Mouse (Mus musculus) cerebellum, adult 9-10 months (tissue): ENCODE results near the gene Adamts5.

Experiments
- DNase-seq: peaks from one replicate; pipeline ENCODE4 v3.0.0; 2022

Adamts5 gene

DNA sequence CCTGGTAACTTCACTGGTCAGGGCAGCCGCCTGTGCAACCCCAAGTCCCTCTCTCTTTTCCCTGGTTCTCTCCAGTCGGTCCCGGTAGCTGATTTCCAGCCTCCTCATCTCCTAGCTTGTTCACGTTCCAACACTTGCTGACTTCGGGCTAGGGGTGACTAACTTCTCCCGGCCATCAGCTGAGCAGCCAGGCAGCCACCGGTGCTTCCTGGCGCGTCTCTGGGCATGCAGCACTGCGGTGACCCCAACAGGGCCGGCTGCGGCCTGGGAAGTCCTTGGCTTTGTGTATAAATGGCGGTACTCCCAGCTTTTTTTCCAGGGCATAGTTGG, at the start of gene Adamts5:
TSS of gene Adamts5 (minus strand) at position 248 of the 330 bp plus-strand sequence.
- no peak for DNase-seq

DNA sequence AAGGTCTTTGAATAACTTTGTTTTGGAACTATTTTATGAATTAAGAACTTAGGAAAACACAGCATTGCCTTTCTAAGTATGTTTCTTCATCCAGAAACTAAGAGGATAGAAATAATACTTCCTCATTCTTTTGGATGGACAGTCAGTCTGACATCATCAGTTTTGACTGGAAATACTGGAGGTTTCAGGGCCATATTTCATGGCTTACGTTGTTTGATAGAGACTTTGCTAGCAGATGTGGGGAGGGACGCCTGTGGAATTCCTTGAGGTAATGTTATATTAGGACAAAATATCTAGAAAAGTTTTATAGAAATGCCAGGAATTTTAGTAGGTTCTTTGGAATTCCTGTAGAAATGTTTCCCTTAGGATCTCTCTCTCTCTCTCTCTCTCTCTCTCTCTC, 48.7 kb upstream of the Adamts5 start:
- no peak for DNase-seq

DNA sequence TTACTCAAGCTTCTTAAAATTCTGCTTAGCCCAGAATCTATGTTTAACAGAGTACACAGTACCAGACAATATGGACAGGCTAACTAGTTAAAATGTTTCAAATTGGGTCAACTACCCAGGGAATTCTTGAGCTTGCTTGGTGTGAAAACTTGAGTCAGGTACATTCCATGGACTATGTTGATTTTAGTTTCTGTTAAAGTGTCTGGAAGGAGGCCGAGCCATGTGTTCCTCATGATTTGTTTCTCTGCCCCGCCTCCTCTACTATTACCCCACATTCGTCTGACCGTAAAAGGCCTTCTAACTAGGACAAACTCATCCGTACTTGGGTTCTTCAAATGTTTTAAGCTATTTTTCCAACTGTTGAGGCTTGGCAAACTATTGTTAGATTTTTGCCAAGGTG, 24.4 kb upstream of the Adamts5 start:
- no peak for DNase-seq

DNA sequence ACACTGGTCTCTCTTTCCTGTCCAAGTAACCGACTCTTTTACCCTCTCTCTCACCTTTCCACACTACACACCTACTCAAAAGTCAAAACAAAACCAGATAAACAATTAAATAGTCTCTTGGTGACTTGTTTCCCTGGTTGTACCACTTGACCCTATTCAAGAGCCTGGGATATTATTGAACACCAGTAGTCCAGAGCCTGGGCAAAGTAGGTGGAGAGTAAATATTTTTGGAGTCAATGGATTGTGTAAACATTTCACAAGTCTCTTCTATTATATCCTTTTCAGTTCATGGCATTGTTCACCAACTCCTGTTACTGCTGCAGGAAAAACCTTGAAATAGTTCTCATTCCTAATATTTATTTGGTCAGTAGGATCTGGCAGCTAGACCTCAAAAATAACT, 20.8 kb upstream of the Adamts5 start:
- DNase-seq, result no peak

DNA sequence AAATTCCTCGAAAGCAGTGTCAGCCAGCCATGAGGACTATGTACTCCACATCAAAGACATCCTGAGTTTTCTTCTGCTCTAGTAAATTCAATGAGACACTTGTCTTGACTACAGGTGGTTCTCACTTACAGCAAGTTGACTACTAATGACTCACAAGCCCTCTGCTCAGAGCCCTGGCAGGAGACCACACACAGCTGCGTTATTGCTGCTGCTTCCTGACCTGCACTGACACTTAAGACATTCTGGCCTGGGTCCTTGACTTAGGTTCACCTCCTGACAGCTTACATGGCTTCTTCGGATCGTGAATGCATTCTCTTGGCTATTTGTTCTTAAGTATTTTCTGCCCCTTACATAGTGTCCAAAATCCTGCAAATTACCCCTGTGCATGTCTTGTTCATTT, 18.5 kb upstream of the Adamts5 start:
- no peak for DNase-seq

DNA sequence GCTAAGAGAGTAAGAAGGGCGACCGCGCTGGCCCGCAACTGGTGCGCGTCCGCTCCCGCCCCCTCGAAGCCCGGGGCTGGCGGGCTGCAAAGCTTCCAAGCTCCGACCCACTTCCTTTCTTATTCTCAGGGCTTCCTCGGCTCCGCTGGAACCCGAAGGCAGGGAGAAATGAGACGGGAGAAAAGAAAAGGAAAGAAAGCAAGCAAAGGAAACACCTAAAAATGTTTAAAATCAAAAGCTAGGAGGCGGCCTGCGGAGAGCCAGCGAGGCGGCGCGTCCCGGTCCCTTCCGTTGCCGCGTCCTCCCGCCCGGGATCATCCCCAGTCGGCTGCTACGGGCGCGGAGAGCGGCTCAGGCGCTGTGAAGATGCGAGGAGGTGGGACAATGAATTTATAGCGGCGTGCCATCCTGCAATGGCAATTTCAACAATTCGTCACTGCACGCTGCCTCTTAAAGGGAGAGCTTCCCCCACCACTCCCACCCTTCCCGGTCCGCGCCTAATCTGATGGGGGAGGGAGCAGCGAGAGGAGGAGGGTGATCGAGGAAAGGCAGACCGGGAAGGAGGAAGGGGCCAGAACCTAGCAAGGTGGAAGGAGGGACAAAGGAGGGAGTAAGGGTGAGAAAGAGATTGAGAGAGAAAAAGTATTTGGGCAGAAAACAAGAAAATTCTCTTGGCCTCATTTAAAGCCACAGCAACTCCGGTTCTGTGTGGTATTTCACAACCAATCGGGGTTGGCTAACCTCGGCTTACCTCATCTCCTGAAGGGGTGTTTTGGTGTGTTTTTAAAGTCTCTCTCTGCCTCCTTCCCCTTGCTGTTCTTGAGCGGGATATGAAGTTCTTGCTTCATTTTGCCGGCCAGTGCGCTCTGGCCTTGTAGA, 687 bp downstream of the Adamts5 start:
- DNase-seq, result no peak

DNA sequence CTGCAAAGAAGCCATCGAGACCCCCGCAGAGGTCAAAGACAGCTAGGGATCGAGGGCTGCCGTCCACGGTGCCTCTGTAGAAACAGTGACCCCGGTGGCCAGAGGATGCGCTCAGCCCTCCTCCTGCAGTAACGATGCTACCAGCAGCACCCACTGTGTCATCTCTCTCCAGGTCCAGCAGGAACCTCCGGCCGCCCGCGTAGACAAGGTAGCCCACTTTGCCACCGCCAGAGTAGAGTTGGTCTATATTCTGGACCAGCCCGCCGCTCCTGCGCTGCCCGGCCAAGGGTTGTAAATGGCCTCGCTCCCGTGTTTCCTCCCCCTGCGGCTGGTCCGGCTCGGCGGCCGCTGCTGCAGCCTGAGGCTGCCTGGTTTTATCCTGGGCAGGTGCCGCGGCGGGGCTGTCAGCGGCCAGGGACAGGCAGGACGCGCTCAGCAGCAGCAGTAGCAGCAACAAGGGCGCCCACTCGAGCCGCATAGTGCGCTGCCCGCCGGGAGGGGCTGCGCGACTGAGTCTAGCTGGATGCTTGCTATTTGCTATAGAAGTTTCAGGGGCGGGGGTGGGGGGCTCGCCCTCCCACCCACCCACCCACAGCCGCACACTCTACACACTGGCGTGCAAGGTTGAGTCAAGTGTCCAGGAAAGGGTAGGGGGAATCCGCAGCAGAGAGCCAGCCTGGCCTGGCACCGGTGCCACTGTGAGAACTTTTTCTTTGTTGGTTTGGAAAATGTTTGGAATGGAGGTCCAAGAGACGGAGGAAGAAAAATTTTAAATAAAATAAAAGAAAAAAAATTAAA, 1.6 kb downstream of the Adamts5 start:
- no peak for DNase-seq

DNA sequence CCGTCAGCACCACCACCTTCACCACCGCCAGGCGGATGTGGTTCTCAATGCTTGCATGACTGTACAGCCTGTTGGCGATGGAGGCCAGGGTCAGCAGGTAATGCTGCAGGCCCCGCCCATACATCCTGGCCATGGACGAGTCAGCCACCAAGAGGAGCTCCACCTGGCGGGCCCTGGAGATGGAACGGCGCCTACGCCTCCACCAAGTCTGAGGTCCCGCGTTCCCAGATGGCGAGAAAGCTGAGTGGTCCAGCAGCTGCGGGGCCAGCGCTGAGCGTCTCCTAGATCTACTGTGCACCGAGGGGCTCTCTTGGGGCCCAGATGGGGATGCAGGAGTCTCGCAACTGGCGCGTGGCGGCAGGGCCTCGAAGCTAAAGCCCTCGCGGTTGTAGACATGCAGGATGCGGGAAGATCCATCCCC, 2.3 kb downstream of the Adamts5 start:
- DNase-seq, result peak; percentile 3

DNA sequence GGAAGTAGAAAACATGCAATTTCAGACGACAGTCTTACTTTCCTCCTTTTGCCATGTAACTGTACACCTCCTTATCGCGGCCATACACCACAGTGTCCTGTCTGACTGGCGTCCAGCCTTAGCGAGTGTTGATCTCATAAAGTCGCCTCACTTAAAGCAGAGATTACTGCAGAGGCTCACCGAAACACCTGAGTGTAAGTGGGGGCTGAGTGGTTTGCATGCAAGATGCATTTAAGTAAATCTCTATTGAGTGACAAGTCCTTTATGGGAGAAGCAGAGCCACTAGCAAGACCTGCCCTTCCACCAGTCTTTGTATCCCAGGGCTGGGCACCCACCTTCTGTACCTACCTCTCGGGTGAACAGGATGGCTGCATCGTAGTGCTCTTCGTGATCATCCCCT, 2.8 kb downstream of the Adamts5 start:
- DNase-seq, result no peak

DNA sequence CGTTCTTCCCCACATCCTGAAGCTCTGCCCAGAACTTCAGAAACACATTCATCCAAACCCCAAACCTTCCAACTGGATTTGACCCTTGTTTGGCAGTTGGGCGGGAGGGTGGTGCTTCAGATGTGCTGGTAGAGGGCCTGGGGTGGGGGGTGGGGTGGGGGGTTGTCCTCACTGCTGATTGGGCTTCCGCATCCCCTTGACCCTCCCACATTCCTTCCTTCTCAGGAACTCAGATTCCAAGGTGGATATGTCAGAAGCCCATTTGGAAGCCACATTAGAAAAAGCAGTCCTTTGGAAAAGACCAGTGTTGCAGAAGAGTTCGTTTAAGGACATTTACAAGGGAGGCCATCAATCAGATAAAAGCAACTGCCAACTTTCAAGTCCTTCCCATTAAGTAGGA, 3.2 kb downstream of the Adamts5 start:
- DNase-seq, result no peak

DNA sequence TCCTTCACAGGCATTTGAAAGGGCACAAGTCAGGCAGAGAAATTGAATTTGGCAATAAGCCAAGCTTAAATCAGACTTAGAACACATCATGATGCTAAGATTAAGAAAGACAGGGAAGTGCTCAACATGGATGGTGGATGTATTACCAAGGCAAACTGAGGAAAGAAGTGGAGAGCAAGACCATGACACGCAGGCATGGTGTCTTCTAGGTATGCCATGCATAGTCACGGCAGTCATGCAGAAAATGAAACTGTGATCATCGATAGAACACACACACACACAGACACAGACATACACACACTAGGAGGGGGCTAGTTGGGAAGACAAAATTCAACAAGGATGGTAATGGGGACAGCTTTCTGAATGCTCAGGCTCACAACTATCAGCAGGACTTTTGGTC, 3.8 kb downstream of the Adamts5 start:
- no peak for DNase-seq

DNA sequence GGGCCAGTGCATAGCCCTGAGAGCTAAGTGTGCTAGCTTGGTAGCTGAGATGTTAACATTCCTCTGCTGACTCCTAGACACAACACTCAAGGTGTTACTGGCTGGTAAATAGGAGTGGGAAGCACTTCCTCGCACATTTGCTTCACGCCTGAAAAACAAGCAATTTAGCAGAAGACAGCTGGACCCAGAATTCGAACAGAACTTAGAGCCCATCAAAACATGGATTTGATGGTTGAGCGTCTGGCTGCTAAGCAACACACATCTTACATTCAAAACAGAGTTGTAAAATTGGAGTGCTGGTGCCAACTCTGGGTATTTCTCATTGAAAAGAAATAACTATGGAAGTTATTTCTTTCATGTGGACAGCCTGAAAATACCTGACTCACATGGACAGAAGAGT, 5.7 kb downstream of the Adamts5 start:
- DNase-seq, result no peak

DNA sequence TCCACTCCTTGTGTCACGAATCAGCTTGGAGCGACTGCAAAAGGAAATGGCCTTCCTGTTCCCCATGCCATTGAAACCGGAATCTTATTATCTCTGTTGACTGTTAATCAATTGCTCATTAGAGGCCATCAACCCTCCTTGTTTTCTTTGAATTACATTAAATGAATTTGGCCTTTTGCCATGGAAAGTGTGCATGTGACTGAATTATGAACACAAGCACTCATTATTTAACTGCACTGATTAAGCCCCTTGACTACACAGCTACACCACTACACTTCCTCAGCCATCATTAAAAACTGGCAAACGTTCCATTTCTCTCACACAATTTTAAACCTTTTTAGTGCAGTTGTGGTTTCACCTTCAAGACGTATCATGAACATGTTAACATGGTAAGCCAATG, 11.8 kb downstream of the Adamts5 start:
- DNase-seq, result no peak

DNA sequence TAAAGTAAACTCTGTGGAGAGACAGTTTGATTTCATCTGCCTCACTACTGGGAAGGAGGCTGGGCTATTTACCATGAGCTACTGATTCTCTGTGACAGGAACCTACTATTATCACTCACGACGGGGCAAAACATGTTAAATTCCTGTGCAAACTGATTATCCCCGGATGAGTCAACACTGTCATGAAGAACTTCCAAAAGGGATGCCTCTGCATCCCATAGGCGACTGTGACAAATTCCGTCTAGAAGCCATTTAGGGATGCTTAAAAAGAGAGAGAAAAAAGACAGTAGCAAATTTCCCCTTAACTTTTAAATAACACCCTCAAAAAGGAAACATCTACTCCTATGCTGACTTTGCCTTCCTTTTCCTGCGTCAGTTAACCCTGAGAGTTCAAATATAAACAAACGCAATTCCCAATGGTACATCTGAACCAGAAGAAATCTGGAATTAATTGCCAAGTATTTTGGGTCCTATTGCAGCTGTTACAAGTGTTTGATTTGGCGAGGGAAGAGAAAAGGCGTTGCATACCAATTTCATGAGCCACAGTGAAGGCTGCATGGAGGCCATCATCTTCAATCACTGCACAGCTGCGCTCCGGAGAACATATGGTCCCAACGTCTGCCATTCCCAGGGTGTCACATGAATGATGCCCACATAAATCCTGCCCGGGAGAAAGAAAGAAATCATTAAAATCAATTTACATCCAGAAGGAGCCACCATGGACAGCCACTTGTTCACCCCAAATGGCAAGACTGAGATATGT, 14.2 kb downstream of the Adamts5 start:
- no peak for DNase-seq

DNA sequence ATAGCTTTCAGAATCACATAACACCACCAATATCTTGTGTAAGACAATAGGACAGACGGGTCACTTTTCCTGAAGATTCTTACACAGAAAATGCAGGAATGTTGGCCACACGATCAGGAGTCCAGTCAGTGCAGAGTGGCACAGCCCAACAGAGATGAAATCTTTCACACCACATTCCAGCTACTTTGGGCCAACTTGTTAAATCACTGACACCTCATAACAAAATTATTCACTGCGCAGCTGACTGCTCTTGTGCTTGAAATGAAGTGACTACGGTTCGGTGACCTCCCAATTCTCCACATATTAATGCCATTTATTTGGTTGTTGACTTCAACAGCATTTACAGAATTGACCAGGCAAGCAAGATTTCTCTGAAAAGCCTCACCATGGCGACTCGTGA, 22.6 kb downstream of the Adamts5 start:
- no peak for DNase-seq

DNA sequence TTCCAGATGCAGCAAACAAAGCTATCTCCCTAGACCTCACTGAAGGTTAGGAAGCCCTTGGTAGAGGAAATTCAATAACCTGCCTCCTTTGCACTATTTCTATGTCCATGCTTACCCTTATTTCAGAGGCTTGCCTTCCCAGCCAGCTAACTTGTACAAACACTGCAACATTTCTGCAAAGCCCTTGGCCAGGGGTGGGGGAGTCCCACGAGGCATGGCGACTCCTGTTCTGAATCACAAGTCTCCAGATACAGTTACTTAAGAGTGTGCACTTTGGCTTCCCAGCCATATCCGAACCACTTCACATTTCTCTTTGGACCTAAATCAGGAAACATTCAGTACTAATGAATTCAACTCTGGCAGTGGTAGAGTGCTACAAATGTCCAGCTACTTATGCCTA, 27.5 kb downstream of the Adamts5 start:
- DNase-seq, result no peak

DNA sequence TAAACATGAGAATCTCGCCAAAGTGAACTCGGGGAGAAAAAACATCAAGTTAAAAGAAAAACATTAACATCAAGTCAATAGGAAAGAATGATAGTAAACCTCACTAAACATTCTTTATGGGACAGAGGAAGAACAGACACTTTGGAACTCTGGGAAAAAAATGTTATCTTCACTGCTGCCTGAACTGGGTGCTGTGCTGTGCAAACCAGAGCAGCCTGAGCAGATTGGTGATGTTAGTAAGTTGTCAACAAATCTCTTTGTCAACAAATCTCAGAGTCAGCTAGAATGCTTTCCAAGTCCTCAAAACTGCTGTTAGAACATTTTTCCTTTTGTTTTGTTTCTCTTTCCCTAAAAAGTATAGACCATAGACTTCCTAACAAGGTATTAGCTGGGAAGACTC, 29.7 kb downstream of the Adamts5 start:
- DNase-seq, result no peak

DNA sequence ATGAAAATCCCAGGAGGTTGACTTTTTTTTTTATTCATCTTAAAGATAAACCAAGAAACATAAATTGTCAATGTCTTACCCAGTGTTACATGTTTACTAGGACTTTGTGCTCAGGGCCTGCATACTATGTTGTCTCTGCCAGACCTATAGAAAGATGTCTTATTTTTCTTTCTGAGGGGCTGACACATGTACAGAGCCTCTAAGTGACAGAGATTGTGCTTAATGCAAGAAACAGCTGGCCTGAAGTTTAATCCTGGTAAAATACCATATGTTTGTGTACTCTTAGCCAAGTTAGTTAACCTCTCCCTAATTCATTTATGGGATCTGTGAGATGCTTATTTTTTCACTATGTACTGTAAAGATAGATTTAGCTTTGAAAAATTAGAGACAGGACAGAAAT, 30.4 kb downstream of the Adamts5 start:
- DNase-seq, result no peak

DNA sequence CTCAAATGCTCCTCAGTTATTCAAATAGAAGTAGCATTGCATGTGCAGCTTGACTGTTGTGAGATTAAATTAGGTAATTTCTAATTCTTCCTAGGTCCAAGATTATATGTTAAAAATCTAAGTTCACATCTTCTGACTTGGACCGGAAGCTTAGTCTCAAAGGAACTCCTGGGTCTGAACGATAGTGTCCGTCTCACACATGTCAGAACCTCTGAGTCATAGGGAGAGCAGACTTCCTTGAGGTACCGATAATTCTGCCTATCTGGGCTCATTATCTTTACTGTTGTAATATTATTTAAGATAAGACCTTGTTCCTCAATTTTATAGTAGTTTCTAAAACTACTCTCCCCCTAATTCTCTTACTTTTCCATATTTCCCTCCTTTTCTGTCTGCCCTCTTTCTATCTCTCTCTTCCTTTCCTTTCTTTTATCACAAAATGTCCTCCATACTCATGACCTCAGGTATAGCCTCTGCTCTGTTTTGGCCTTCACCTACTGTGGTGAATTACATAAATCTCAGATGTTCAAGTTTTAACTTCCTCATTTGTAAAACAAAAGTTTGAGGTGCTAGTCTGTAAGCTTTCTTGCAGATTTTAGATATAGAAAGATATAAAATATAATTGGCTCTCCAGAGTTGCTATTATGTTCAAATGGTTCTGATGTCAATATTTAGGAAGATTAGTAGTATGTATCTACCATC, 36.8 kb downstream of the Adamts5 start:
- DNase-seq, result no peak

DNA sequence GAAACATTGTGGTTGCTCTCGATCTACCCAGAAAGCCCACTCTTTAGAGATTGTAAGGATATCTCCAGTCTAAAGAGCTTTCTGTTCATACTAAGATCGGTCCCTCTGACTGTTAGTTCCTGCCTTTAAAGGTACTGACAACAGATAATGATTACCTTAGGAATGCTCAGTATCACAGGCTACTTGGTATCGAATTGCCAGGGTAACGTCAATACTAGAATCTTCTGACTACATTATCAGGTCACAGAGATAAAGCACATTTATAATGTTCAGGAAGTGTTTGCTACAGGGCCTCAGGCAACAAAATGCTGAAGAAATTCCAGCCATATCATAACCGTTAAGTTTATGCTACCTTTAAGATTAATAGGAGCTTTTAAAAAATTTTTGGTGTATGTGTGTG, 47.1 kb downstream of the Adamts5 start:
- no peak for DNase-seq

DNA sequence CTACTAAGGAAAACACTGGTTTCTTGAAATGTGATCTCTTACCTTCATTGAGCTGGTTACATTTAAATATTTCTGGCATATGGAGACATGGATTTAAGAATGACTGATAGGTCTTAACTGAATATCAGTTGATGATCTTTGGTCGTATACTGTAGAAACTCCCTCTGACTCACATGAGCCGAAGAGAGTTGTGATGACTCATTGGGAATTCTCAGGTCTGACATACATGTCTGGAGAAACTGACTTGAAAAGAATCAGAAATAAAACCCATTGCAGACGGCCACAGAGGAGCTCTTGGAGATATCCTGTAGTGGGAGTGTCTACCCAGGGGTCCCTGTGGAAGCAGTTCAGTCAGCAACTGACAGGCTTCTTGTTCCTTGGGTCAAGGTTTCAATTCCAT, 74.6 kb downstream of the Adamts5 start:
- no peak for DNase-seq

DNA sequence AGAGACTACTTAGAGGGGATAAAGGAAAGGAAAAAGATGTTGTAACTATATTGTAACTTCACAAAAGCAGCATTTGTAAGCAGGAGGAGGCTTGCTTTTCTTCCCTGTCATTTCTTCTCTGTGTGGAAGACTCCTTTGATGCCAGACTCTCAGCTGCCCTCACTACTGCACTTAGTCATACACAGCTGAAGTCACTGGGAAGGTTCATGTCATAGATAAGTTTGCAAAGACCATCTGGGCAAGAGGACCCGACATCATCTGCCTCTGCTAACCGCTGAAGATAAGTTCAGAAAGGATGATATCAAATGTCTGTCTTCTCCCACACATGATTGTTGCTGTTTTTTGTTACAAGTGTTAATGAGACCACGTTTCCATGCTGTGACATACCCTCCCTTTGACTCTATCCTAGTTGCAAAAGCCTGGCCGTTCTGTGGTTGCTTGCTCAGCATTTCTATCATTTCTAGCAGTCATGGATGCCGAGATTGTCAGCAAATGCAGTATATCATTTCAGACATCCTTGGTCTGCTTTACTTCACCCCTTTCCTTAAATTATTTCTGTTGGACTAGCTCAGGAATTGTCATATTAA, 79.2 kb downstream of the Adamts5 start:
- no peak for DNase-seq
